Mouse (Mus musculus) c-Kit-positive CD71-negative TER-119-negative erythroid progenitor cells, embryonic 14.5 days (primary cell): ENCODE data around the gene Spink4.

Experiments used
- DNase-seq: peaks from one replicate; pipeline ENCODE4 v3.0.0-alpha.2; 2013; ENCODE audit warnings: low read depth

Gene Spink4

GRCm38 (mm10) chr4:40919785-40920184 is at the start of gene Spink4:
Gene Spink4 (plus strand): TSS chr4:40920052.
- DNase-seq = no peak

GRCm38 (mm10) chr4:40870206-40870605 is 49.6 kb upstream of the Spink4 start:
- DNase-seq = no peak

- no peak for DNase-seq
Measured at GRCm38 (mm10) chr4:40872129-40872528, 47.7 kb upstream of the Spink4 start.

- no peak for DNase-seq
Measured at GRCm38 (mm10) chr4:40873320-40873719, 46.5 kb upstream of the Spink4 start.

GRCm38 (mm10) chr4:40874151-40874600 is 45.7 kb upstream of the Spink4 start:
- DNase-seq = no peak

- DNase-seq = no peak
Measured at GRCm38 (mm10) chr4:40874794-40875552, 44.9 kb upstream of the Spink4 start.

GRCm38 (mm10) chr4:40875842-40876241 is 44.0 kb upstream of the Spink4 start:
- DNase-seq = no peak

GRCm38 (mm10) chr4:40876814-40877371 is 43.0 kb upstream of the Spink4 start:
- DNase-seq = no peak

GRCm38 (mm10) chr4:40877528-40877927 is 42.3 kb upstream of the Spink4 start:
- no peak for DNase-seq

- no peak for DNase-seq
Measured at GRCm38 (mm10) chr4:40883200-40883599, 36.7 kb upstream of the Spink4 start.

- DNase-seq = no peak
Measured at GRCm38 (mm10) chr4:40884282-40885165, 35.3 kb upstream of the Spink4 start.

GRCm38 (mm10) chr4:40885166-40885525 is 34.7 kb upstream of the Spink4 start:
- no peak for DNase-seq

- no peak for DNase-seq
Measured at GRCm38 (mm10) chr4:40885883-40886282, 34.0 kb upstream of the Spink4 start.

GRCm38 (mm10) chr4:40888839-40889238 is 31.0 kb upstream of the Spink4 start:
- no peak for DNase-seq

- DNase-seq = no peak
Measured at GRCm38 (mm10) chr4:40889252-40889651, 30.6 kb upstream of the Spink4 start.

GRCm38 (mm10) chr4:40889983-40890382 is 29.9 kb upstream of the Spink4 start:
- no peak for DNase-seq

GRCm38 (mm10) chr4:40891206-40891605 is 28.6 kb upstream of the Spink4 start:
- no peak for DNase-seq

- no peak for DNase-seq
Measured at GRCm38 (mm10) chr4:40895118-40895517, 24.7 kb upstream of the Spink4 start.

- no peak for DNase-seq
Measured at GRCm38 (mm10) chr4:40895646-40896045, 24.2 kb upstream of the Spink4 start.

- no peak for DNase-seq
Measured at GRCm38 (mm10) chr4:40898476-40899044, 21.3 kb upstream of the Spink4 start.

- no peak for DNase-seq
Measured at GRCm38 (mm10) chr4:40899264-40899663, 20.6 kb upstream of the Spink4 start.

- DNase-seq = no peak
Measured at GRCm38 (mm10) chr4:40900071-40900470, 19.8 kb upstream of the Spink4 start.
